Mouse (Mus musculus): ENCODE measurements around the gene Cc2d1b. TPM values are rescaled to one million over a fixed set of nuclear protein-coding genes. Genes with fewer than 3 reads are reported as not detected.

Gene Cc2d1b
- polyA plus RNA-seq, 1 experiment from 2014 or later: 34.0 TPM

DNA sequence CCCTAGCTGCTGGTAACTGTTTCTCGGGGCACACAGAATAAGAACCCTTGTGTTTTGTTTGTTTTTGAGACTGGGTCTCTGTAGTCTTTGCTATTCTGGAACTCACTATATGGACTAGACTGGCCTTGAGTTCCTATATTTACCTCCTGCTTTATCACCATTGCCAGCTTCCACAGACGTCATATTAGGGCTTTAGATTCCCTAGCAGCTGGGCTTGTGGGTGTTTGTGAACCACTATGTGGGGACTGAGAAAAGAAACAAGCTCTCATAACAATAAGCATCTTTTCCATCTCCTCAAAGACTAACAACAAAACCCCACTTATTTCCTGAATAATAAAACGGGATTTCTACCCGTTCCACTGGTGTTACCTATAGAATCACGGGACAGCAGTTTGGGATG lies 8.8 kb upstream of the Cc2d1b start:
- H3K4me2 ChIP-seq (replicated peaks; ENCODE audit: low read depth, low read length): no peak overlapping the region
- H3K4me1 ChIP-seq (ENCODE audit: insufficient read depth, low read length): peaks cover 3% of the 10 kb centered on the region; the same call in 1 of the 2 replicates
- no peak overlapping the region for H3K9ac ChIP-seq (replicated peaks; ENCODE audit: low read length)
- H3K27ac ChIP-seq (ENCODE audit: low read length): no peak overlapping the region
- H3K27me3 ChIP-seq (ENCODE audit: insufficient read depth, low read length): no peaks in the 10 kb centered on the region
- 0 out of 2 replicates have a peak, but pooled peaks cover 4% of the 10 kb centered on the region for H3K36me3 ChIP-seq (ENCODE audit: insufficient read depth, low read length)
- H3K4me3 ChIP-seq (ENCODE audit: low read length): no peak overlapping the region
- 92% methylated on average over 5 of the region's 5 CpGs for WGBS
- ATAC-seq (ENCODE audit: low FRiP score, low TSS enrichment): no peak
- no peaks in the 10 kb centered on the region for H3K9me3 ChIP-seq (ENCODE audit: low read length)

GRCm38 (mm10) chr4:108618586-108618985 lies 1.2 kb upstream of the Cc2d1b start:
- no peak for ATAC-seq (ENCODE audit: low FRiP score, low TSS enrichment)
- Histone ChIP-seq H3K4me3 (ENCODE audit: low read length) (peak overlapping the region; percentile 86; the same call in 1 of the 2 replicates), H3K4me2 (replicated peaks; ENCODE audit: low read depth, low read length) (peak overlapping the region; percentile 88), H3K4me1 (ENCODE audit: insufficient read depth, low read length) (peaks cover 15% of the 10 kb centered on the region), H3K9me3 (ENCODE audit: low read length) (no peaks in the 10 kb centered on the region), H3K27me3 (ENCODE audit: insufficient read depth, low read length) (no peaks in the 10 kb centered on the region), H3K27ac (ENCODE audit: low read length) (peak overlapping the region; percentile 94), H3K9ac (replicated peaks; ENCODE audit: low read length) (peak overlapping the region; percentile 96), H3K36me3 (ENCODE audit: insufficient read depth, low read length) (no peaks in the 10 kb centered on the region)
- WGBS: 63% methylated on average over 4 of the region's 4 CpGs

DNA sequence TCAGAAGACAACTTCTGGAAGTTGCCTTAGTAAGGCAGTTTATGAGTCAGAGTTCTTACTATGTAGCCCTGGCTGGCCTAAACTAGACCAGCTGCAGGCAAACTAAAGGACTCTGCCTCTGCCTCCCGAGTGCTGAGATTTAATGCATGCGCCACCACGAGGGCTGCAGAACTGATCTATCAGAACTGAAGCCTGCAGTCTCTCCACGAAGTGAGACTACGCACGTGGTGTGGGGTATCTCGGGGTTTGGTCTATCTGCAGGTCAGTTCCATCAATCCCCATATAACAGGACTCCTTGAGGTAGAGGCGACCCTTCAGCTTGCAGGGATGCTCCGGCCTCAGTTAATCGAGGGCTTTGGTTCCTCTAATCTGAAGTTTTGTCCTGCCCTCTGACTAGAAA lies 575 bp upstream of the Cc2d1b start:
- no peaks in the 10 kb centered on the region for H3K9me3 ChIP-seq (ENCODE audit: low read length)
- no peaks in the 10 kb centered on the region for H3K27me3 ChIP-seq (ENCODE audit: insufficient read depth, low read length)
- peak overlapping the region; percentile 88 for H3K4me2 ChIP-seq (replicated peaks; ENCODE audit: low read depth, low read length)
- H3K4me1 ChIP-seq (ENCODE audit: insufficient read depth, low read length): peaks cover 15% of the 10 kb centered on the region
- peak overlapping the region; percentile 94 for H3K27ac ChIP-seq (ENCODE audit: low read length)
- WGBS: under 1% methylated on average over 10 of the region's 10 CpGs
- H3K36me3 ChIP-seq (ENCODE audit: insufficient read depth, low read length): no peaks in the 10 kb centered on the region; the same call in 1 of the 2 replicates
- peak; percentile 37 for ATAC-seq (ENCODE audit: low FRiP score, low TSS enrichment)
- H3K4me3 ChIP-seq (ENCODE audit: low read length): peak overlapping the region; percentile 86
- H3K9ac ChIP-seq (replicated peaks; ENCODE audit: low read length): peak overlapping the region; percentile 96

DNA sequence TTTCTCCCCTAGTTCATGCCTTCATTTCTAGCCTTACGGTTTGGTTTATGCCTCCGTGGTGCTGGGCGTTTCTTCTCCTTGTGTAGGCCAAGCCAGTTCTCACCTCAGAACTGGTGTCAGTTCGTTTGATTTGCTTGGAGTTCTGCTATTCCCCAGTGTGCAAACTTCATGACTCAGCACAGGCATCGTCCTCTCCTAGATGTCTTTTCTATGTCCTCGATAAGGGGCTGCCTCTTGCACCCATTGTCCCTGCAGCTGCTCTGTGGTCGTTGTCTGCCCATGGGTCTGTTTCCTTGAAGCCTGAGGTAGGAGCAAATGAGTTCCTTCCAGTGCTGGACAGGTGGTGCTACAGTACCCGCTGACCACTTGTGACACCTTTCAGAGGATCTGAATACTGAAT lies 796 bp downstream of the Cc2d1b start:
- Histone ChIP-seq H3K4me2 (replicated peaks; ENCODE audit: low read depth, low read length) (peak overlapping the region; percentile 88), H3K36me3 (ENCODE audit: insufficient read depth, low read length) (peaks cover 10% of the 10 kb centered on the region; the same call in 1 of the 2 replicates), H3K4me1 (ENCODE audit: insufficient read depth, low read length) (peaks cover 15% of the 10 kb centered on the region), H3K27me3 (ENCODE audit: insufficient read depth, low read length) (no peaks in the 10 kb centered on the region), H3K4me3 (ENCODE audit: low read length) (peak overlapping the region; percentile 86), H3K27ac (ENCODE audit: low read length) (peak overlapping the region; percentile 94), H3K9me3 (ENCODE audit: low read length) (no peaks in the 10 kb centered on the region), H3K9ac (replicated peaks; ENCODE audit: low read length) (peak overlapping the region; percentile 96)
- WGBS: 13% methylated on average over 8 of the region's 8 CpGs
- 0 out of 2 replicates have a peak, but pooled peaks have one; percentile 3 for ATAC-seq (ENCODE audit: low FRiP score, low TSS enrichment)

GRCm38 (mm10) chr4:108621504-108621903 lies 1.8 kb downstream of the Cc2d1b start:
- WGBS: 95% methylated on average over 6 of the region's 6 CpGs
- Histone ChIP-seq H3K27ac (ENCODE audit: low read length) (no peak overlapping the region), H3K4me3 (ENCODE audit: low read length) (no peak overlapping the region), H3K9me3 (ENCODE audit: low read length) (no peaks in the 10 kb centered on the region), H3K36me3 (ENCODE audit: insufficient read depth, low read length) (peaks cover 20% of the 10 kb centered on the region; the same call in 1 of the 2 replicates), H3K4me2 (replicated peaks; ENCODE audit: low read depth, low read length) (no peak overlapping the region), H3K9ac (replicated peaks; ENCODE audit: low read length) (no peak overlapping the region), H3K27me3 (ENCODE audit: insufficient read depth, low read length) (no peaks in the 10 kb centered on the region), H3K4me1 (ENCODE audit: insufficient read depth, low read length) (peaks cover 15% of the 10 kb centered on the region)
- ATAC-seq (ENCODE audit: low FRiP score, low TSS enrichment): no peak

DNA sequence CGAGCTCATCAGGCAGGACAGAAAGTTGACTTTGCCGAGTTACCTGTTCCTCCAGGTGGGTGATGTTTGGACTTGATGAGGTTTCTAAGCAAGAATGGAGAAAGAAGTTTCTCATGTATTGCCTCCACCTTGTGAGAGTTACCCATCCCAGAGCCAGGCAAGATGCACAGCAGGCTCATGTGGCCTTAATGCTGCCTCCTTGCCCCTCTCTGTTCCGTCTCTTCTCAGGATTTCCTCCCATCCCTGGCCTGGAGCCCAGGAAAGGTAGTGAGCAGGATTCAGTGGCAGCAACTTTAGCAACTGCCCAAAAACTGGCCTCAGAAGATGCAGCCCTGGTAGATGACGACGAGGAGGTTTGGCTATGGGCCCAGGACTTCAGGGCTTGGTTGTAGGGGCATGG lies 7.3 kb downstream of the Cc2d1b start:
- Histone ChIP-seq H3K36me3 (ENCODE audit: insufficient read depth, low read length) (peaks cover 47% of the 10 kb centered on the region), H3K4me3 (ENCODE audit: low read length) (no peak overlapping the region), H3K27me3 (ENCODE audit: insufficient read depth, low read length) (no peaks in the 10 kb centered on the region), H3K9me3 (ENCODE audit: low read length) (no peaks in the 10 kb centered on the region), H3K27ac (ENCODE audit: low read length) (no peak overlapping the region), H3K4me2 (replicated peaks; ENCODE audit: low read depth, low read length) (no peak overlapping the region), H3K9ac (replicated peaks; ENCODE audit: low read length) (no peak overlapping the region), H3K4me1 (ENCODE audit: insufficient read depth, low read length) (peaks cover 16% of the 10 kb centered on the region)
- 83% methylated on average over 5 of the region's 5 CpGs for WGBS
- ATAC-seq (ENCODE audit: low FRiP score, low TSS enrichment): no peak

DNA sequence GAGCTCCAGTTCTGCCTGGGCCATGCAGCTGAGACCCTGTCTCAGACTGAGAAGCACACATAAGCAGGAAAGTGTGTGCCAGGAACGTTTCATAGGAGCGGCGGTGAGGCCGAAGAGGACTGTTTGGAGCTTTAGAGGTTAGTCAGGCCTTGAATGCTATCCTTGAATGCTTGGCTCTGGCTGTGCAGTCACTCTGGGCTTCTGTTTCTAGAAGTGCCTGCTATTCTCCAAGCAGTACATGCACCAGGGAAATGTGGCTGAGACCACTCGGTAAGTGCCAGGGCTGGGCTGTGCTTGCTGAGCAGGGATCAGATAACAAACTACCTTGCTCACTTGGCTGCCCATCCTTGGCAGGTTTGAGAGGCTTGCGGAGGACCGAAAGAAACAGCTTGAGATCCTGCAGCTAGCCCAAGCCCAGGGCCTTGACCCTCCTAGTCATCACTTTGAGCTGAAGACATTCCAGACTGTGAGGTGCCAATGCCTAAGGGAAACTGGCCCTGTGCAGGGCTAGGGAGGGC lies 9.7 kb downstream of the Cc2d1b start:
- Histone ChIP-seq H3K9ac (replicated peaks; ENCODE audit: low read length) (no peak overlapping the region), H3K27me3 (ENCODE audit: insufficient read depth, low read length) (no peaks in the 10 kb centered on the region), H3K27ac (ENCODE audit: low read length) (peak overlapping the region; percentile 71), H3K4me3 (ENCODE audit: low read length) (no peak overlapping the region), H3K36me3 (ENCODE audit: insufficient read depth, low read length) (peaks cover 65% of the 10 kb centered on the region), H3K4me2 (replicated peaks; ENCODE audit: low read depth, low read length) (no peak overlapping the region), H3K4me1 (ENCODE audit: insufficient read depth, low read length) (peaks cover 16% of the 10 kb centered on the region), H3K9me3 (ENCODE audit: low read length) (no peaks in the 10 kb centered on the region)
- ATAC-seq (ENCODE audit: low FRiP score, low TSS enrichment): peak; percentile 84
- 64% methylated on average over 7 of the region's 7 CpGs for WGBS

DNA sequence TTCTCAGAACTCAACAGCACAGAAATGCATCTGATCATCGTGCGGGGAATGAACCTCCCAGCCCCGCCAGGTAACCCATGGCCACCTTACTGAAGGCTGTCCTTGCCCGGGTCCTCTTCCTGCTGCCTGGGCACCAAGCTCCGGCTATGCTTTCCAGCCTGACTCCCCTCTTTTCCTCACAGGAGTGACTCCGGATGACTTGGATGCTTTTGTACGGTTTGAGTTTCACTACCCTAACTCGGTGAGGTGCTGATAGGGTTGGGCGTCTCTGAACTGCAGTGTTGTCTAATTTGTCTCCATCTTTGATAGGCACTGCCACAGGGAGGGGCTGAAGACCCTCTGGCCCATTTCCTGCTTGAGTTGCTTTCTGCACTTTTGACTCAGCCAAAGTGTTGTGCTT lies 10.4 kb downstream of the Cc2d1b start:
- Histone ChIP-seq H3K4me2 (replicated peaks; ENCODE audit: low read depth, low read length) (no peak overlapping the region), H3K9ac (replicated peaks; ENCODE audit: low read length) (no peak overlapping the region), H3K9me3 (ENCODE audit: low read length) (no peaks in the 10 kb centered on the region), H3K36me3 (ENCODE audit: insufficient read depth, low read length) (peaks cover 59% of the 10 kb centered on the region), H3K4me3 (ENCODE audit: low read length) (no peak overlapping the region), H3K4me1 (ENCODE audit: insufficient read depth, low read length) (peaks cover 16% of the 10 kb centered on the region), H3K27ac (ENCODE audit: low read length) (peak overlapping the region; percentile 71; the same call in 1 of the 2 replicates), H3K27me3 (ENCODE audit: insufficient read depth, low read length) (no peaks in the 10 kb centered on the region)
- WGBS: 66% methylated on average over 9 of the region's 9 CpGs
- no peak for ATAC-seq (ENCODE audit: low FRiP score, low TSS enrichment)

- no peaks in the 10 kb centered on the region for H3K9me3 ChIP-seq (ENCODE audit: low read length)
- no peaks in the 10 kb centered on the region for H3K27me3 ChIP-seq (ENCODE audit: insufficient read depth, low read length)
- WGBS: 94% methylated on average over 4 of the region's 4 CpGs
- H3K36me3 ChIP-seq (ENCODE audit: insufficient read depth, low read length): peaks cover 52% of the 10 kb centered on the region
- no peak for ATAC-seq (ENCODE audit: low FRiP score, low TSS enrichment)
- H3K27ac ChIP-seq (ENCODE audit: low read length): no peak overlapping the region
- H3K9ac ChIP-seq (replicated peaks; ENCODE audit: low read length): no peak overlapping the region
- no peak overlapping the region for H3K4me2 ChIP-seq (replicated peaks; ENCODE audit: low read depth, low read length)
- peaks cover 16% of the 10 kb centered on the region for H3K4me1 ChIP-seq (ENCODE audit: insufficient read depth, low read length)
- no peak overlapping the region for H3K4me3 ChIP-seq (ENCODE audit: low read length)
Measured at GRCm38 (mm10) chr4:108631616-108632015, 11.9 kb downstream of the Cc2d1b start.

DNA sequence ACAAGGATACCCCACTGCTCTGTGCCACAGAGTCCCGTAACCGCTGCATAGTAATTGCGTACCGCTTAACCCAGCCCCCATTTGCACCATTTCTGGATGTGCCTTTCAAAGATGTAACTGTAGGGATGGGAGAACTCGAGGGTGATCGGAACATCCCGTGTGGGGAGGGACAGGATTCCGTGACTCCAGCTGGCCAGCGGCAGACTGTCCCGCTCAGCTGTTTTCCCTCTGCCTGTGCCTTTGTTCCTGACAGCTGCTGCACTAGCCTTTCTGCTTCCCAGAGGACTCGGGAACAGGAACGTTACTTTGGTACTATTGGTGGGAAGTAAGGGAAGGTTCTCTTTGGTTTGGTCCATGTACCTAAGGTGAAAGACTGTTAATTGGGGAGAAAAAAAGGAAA lies 14.0 kb downstream of the Cc2d1b start:
- Histone ChIP-seq H3K9ac (replicated peaks; ENCODE audit: low read length) (no peak overlapping the region), H3K36me3 (ENCODE audit: insufficient read depth, low read length) (peaks cover 50% of the 10 kb centered on the region), H3K4me1 (ENCODE audit: insufficient read depth, low read length) (peaks cover 16% of the 10 kb centered on the region), H3K4me2 (replicated peaks; ENCODE audit: low read depth, low read length) (no peak overlapping the region), H3K27ac (ENCODE audit: low read length) (no peak overlapping the region), H3K4me3 (ENCODE audit: low read length) (no peak overlapping the region), H3K27me3 (ENCODE audit: insufficient read depth, low read length) (no peaks in the 10 kb centered on the region), H3K9me3 (ENCODE audit: low read length) (no peaks in the 10 kb centered on the region)
- ATAC-seq (ENCODE audit: low FRiP score, low TSS enrichment): no peak
- 82% methylated on average over 12 of the region's 12 CpGs for WGBS

Measured in kidney, embryonic 16.5 days (tissue).